Mouse (Mus musculus): ENCODE results near the gene Hhat. TPM values are rescaled to one million over a fixed set of nuclear protein-coding genes. Genes with fewer than 3 reads are reported as not detected.

Gene Hhat
- total RNA-seq, 2 experiments from 2014 or later, result 2.7 to 4.8 TPM

DNA sequence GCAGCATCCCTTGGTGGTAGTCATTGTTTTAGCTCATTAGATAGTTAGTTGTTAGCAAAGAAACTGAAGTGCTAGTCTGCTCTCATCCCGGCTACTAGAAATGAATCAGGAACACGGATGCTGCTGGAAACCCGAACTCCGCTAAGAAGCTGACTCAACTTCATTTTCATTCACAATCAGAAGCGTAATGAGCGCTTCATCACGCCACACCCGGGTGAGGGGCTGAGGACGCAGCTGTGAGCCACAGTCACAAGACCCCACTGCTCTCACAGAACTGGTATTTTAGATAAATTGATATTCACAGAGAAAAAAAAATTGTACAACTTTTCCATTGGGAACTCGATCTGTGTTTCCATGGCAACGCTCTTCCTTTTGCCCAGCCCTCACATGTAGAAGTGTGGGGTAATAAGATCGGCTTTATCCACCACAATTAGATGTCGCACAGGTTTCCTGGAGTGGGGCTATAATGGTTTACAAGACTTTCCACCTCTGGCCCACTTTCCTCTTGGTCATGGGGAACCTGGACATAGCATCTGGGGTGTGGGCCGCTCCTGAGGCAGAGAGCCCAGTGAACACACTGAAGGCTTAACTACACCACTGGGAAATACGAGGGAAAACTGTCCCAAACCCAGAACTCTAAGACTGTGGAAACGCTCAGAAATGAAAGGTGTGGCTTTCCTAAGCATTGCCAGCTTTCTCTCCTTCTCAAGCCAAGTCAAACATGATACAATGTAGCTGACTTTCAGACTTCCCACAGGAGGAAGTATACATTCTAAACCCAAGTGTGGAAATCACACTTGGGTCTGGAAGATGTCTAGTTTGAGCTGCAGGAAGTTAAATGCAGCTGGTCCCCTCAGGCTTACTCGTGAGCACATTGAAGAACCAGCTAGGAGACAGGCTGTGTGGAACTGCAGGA is 14.3 kb upstream of the Hhat start:
- no peak for DNase-seq (ENCODE audit: low spot score in 2 of 2)

DNA sequence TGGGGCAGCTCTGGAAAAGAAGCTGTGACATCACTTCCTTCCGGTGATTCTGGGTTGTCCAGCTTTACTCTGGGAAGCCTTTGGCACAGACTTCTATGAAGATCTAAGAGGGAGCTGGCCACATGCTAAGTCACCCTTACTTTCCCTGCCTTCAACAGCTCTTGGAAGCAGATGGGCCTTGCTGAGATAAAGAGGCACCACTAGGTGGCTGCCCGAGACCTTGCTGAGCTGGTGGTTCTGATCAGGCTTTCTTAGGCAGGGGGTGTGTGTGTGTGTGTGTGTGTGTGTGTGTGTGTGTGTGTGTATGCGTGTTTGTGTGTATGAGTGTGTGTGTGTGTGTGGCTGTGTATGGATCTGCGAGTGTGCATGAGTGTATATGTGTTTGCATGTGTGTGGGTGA is 13.4 kb upstream of the Hhat start:
- peak in 1 of 2 experiments; percentile 14 for DNase-seq (ENCODE audit: low spot score in 2 of 2)

DNA sequence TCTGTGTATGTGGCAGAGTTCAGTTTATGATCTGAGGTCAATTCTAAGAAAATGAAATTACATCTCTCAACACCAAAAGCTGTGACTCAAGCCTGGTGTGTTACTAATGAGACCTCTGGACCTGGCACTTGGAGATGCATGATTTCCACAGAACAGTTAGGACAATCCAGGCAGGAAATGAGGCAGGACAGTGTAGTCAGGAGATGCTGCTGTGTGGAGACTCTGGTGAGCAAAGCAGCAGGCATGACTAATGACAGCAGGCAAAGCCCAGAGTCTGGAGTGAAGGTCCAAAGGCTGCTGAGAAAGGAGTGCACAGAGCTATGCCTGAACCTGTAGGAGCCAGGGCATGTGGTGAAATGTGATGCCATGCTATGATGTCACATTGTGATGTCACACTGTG is 10.2 kb upstream of the Hhat start:
- DNase-seq (ENCODE audit: low spot score in 2 of 2), result no peak

DNA sequence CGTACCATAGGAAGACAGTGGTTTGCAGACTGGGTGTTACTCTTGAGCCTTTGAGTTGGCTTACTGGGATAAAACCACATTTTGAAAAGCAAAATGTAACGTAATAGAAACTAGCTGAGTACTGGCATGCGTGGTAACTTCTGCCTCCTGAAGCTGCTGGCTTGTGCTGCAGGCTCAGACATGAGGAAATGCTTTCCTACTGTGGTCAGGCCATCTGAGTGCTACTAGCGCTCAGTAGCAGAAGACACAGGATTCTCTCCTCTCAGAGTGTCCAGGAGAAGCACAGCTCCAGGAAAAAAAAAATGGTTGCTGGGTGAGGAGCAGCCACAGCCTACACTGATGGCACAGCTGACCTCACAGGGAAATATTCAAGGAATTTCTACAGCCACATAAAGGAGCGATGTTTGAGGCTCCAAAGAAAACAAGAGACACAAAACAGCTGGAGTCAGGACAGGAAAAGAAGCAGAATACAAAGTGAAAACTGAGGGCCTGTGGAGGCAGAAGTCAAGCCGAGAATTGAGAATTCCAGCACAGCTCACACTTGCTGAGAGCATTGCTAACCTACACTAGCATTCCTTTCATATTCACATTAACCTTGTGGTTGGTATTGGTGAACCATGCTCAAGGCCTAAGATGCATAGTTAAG is 8.0 kb upstream of the Hhat start:
- no peak for DNase-seq (ENCODE audit: low spot score in 2 of 2)

DNA sequence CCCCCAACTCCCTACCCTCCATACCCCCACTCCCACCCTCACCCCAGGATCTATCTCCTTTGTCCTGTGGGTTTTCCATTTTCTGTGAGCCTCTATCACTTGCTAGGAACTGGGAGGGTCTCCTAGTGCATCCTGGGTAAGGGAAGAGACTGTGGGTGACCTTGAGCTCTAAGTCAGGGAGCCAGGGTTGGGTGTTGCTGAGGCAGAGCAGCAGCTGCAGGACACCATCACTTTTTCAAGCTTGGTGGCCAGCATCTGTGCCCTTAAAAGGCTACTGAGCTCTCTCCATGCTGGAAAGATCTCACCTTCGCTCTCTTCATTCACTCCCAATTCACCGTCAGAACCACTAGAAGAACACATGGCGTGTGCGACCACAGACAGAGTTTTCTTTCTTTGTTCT is 7.2 kb upstream of the Hhat start:
- DNase-seq (ENCODE audit: low spot score in 2 of 2), result no peak

DNA sequence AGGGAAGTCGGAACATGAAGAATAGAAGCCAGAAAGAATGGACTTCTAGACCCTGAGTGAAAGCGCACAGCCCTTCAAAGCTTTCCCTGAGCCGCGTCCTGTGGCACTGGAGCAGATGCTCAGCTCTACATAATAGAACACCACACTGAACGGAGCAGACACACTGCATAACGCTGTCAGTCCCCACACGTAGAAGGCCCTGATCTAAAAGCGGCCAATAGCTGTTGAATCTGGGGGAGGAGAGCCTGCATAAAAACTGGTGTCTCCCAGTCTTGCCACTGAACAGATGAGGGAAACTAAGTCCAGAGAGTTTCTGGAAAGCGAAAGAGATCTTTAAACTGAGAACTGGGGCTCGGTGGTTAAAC is 911 bp downstream of the Hhat start:
- peak in 1 of 2 experiments; percentile 20 for DNase-seq (ENCODE audit: low spot score in 2 of 2)

DNA sequence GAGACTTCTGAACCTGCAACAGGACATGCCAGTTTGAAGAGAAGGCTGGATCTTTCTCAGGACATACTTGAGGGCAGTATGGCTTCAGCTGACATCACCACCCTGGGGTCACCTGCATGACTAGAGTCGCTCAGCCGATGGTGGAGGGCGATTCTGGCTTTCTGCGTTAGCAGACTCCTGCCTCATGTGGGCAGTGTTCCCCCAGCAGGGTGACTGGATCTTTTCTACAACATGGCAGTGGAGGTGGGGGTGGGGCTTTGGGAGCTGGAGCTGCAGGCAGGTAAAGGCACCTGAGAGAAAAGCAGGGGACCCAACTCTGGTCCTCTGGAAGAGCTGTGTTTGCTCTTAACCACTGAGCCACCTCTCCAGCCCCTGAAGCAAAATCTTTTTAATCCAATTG is 5.5 kb downstream of the Hhat start:
- DNase-seq (ENCODE audit: low spot score in 2 of 2), result no peak

DNA sequence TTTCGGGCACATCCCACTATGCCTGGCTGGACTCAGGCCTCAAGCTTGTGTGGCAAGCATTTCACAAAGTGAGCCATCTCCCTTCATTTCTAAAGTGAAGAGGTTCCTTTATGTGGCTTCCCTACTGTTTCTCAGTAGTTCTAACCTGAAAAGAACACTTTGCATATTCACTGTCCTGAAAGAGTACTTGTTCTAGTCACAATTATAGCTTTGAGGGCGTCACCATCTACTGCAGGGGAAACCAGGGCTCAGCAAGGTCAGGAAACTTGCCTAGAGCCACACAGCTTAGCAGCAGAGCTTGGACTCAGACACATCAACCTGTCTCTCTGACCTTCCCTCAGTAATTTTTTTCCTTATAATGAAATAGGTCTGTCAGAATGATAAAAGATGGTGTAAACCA is 6.5 kb downstream of the Hhat start:
- no peak for DNase-seq (ENCODE audit: low spot score in 2 of 2)

DNA sequence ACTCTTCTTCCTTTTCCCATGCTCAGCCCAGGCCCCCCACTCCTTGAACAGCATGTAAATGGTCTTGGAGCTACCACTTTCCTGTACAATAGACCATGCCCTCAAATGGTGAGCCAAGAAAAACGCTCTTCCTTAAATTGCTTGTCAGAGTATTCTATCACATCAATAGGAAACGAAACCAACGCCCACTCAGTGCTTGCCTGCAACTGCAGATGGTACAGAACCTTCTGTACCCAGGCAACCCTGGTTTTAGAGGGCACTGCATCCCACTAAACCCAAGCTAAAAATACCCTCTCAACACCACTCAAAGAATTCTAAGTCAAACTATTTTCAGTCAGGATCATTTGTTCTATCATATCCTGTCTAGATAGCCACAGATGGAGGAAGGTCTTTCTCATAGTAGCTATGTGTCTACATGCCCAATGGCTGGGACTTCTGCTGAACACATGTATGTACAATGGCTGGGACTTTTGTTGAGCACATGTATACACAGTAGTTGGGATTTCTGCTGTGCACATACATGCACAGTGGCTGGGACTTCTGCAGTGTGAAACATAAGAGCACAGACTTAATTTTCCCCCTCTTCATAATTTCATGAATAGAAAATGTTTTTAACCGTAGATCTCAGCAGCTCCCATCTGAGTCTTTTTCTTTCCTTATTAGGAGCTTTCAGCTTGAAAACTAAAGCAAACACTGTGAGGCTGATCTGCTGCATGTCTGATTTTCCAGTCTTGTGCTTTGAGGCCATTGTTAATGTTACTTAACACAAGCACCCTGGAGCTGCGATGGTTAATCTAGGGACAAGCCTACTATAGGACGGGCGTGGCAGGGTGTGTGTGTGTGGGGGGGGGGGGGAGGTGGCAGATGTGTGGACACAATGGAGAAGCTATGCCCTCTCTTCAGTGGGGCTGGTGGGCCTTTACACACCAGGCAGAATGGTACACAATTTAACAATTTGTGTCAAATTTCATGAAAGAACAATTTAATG is 7.8 kb downstream of the Hhat start:
- DNase-seq (ENCODE audit: low spot score in 2 of 2), result no peak

DNA sequence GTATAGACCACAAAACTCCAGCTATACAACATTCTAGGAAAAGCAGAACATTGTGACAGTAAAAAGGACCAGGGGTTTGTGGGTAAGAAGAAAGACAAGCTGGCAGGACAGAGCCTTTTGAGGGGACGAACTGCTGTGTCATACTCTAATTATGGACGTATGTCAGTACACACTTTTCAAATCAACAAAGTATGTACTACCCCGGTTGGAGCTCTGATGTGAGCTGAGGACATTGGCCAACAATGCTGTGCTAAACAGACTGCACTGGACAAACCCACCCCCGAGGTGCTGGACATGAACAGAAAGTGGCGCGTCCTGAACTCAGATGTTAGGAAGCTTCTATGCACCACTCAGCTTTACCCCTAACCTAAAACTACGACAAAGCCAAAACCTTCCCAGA is 14.3 kb downstream of the Hhat start:
- DNase-seq (ENCODE audit: low spot score in 2 of 2), result no peak

DNA sequence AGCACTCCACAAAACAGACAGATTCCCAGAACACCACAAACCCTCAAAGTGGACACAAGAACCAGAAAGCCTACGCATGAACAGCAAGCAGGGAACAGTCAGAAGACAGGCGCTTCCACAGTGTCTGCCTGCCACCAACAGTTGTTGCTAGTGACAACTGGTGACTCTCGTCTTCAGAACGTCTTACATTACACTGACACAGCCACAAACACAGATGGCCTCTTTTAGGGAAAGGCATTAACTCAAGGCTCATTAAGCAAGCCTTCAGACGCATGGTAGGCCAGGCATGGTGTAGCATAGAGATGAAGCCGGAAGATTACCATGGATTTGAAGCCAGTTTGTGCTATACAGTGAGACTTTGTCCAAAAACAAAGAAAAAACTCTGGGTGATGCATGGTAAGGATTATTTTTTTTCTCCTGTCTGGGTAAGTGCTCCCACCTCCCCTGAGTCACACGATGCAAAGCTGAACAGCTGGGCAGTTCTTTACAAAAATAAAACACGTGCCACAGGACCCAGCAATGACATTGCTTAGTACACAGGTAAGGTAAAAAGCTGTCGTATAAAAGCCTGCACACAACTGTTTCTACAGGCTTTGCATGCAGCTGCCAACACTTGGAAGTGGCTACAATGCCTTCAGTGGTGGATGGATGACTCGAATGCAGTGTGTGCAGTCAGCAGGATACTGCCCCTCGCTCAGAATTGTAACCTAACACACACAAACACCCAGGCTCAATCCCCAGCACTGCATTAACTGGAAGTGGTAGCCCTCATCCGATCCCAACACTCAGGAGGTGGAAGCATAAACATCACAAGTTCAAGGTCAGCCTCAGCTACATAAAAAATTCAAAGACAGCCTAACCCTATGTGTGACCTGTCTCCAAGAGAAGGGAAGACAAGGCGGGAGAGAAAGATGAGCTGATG is 15.1 kb downstream of the Hhat start:
- no peak for DNase-seq (ENCODE audit: low spot score in 2 of 2)

DNA sequence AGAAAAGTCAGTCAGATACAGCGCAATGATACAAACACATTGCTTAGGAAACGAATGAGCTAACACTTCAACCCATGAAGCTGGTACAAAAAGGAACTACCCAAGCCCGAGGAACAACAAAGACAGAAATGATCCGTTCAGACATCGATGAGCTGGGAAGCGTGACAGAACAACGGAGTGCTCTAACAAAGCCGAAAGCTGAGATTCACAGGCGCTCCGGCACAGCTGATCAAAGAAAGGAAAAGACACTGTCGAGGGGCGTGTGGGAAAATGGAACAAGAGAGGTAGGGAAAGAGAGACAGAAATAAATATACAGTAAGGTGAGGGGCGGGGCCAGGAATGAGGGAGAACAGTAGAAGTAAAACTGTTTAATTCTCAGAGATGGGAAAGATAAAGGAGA is 15.8 kb downstream of the Hhat start:
- no peak for DNase-seq (ENCODE audit: low spot score in 2 of 2)

DNA sequence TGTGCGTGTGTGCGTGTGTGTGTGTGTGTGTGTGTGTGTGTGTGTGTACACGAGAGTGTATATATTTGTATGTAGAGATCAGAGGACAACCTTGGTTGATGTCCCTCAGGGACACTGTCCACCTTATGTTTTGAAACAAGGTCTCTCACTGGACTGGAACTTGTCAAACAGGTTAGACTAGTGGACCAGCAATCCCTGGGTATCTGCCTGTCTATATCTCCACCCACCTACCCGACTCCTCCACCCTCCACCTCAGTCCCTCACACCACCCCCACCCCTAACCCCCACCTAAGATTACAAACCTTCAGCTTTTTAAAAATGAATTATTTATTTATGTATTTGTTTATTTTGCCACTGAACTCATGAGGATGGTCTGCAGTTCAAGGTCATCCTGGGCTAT is 16.8 kb downstream of the Hhat start:
- no peak for DNase-seq (ENCODE audit: low spot score in 2 of 2)

DNA sequence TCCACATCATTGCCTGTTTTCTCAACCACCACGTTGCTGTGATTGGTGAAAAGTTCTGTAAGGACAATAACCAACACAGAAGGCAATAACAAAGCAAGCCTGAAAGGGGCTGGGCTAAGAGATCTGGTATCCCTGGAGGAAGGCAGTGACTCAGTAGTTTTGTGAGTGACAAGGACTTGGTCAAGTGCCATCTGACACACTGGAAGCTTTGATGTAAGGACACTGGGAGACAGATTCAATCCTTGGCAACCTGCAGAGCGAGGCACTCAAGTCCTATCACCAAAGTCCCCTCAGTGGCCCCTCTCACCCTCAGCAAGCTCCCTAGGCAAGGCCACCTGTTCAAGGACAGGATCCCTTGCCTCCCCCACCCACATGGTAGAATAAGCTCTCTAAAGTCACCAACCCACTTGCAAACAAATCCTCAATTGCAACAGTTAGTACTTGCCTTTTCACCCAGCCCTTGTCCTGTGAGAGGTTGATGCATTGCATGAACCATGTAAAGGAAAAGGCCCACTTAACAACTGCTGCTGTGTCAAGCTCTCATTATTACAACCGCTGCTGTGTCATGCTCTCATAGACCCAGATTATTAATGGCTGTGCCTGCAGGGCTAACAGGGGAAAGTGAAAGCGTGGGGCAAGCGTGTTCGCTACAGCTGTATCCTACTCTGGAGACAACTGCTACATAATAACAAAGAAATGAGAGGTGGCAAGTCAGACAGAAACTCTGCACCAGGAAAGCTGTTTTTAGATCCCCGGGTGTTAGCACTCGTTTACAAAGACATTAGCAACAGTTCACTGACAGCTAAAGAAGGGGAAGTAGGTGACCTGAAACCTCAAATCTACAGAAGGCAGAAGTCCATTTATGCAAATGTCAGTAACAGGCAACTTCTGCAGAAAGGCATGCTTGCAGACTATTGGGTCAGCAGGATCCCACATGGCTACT is 18.1 kb downstream of the Hhat start:
- DNase-seq (ENCODE audit: low spot score in 2 of 2), result peak in 1 of 2 experiments; percentile 54

DNA sequence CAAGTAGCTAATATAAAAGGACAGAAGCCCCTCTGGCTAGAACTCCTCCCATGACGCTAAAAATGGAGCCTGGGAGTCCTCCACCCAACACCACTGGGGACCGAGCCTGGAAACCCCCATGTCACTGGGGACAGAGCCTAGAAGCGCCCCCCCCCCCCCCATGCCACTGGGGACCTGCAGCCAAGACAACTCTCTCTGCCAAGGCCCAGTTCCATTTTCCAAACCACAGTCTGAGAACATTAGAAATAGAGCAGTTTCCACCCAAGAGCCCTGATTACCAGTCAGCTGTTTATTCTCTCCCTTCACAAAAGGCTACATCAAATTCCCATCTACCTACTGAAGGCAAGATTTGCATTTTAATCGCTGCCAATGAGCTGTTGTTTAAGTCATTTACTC is 21.0 kb downstream of the Hhat start:
- no peak for DNase-seq (ENCODE audit: low spot score in 2 of 2)

DNA sequence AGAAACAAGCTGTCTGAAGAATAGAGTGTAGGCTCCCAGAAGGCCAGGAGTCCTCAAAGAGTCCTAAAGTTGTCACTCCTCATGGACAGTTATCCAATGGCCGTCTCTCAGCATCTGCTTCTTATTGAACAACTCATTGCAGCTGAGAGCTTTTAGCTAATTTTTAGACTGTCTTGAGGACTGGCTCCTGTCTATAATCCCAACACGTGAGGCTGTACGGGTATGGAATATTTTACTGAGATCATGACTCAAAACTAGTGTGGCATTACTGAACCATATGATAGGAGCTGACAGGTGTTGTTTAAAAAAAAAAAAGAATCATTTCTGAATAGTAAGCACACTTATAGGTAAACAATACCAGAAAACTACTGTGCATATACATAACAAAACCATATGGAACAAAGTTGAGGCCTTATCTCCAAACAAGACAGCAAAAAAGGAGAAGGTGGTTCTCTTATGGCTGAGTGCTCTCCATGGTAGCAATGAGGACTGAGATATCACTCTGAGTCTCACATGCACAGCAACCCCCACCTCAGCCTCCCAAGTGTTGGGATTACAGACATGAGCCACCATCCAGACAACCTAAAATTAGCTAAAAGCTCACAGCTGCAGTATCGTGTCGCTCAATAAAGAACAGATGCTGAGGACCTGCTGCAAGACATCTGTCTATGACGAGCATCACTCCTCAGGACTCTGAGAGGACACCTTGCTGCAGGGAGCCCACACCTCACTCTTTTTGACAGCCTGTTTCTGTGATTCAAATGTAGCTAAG is 21.6 kb downstream of the Hhat start:
- no peak for DNase-seq (ENCODE audit: low spot score in 2 of 2)

DNA sequence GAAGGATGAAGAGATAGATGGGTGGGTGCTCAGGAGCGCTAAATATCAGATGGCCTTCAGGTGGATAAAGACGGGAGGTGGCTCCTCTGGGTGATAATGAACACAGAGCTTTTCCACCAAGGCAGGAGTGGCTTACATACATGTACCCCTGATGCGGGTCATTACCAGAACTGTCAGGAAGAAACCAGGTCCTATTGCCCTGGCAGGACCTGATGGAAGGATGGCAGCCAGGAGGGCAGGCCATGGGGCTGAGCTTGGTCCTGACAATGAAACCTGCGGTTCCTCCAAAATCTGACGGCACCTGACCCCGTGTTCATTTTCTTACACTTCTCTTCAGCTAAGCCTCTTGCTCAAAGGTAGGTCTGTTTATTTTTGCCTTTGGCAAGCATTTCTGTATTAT is 24.8 kb downstream of the Hhat start:
- DNase-seq (ENCODE audit: low spot score in 2 of 2), result no peak
